Mouse (Mus musculus) embryonic facial prominence, embryonic 14.5 days (tissue): ENCODE results near the gene Pgam1. TPM values are rescaled to one million over a fixed set of nuclear protein-coding genes. Genes with fewer than 3 reads are reported as not detected.

Source experiments
- ATAC-seq: fragments of 200-750 bp; cut with Nextera tagmentation; 2 replicates; pipeline ENCODE4 v1.8.0; 2017; ENCODE audit warnings: low read depth, moderate number of reproducible peaks, moderate TSS enrichment
- DNase-seq: peaks from one replicate; pipeline ENCODE4 v3.0.0-alpha.2; 2015; ENCODE audit warnings: low spot score
- H3K27ac ChIP-seq: fragments of 300-500 bp; sonication (generic); replicated peaks from 2 replicates; pipeline ENCODE4 v1.5.1; 2014; ENCODE audit warnings: low read depth, mild to moderate bottlenecking, low read length, moderate library complexity
- H3K27me3 ChIP-seq: fragments of 300-500 bp; sonication (generic); replicated peaks from 2 replicates; pipeline ENCODE4 v1.6.1; 2014; ENCODE audit warnings: low read length; ENCODE audit not compliant: control insufficient read depth, insufficient read depth
- H3K36me3 ChIP-seq: fragments of 300-500 bp; sonication (generic); 2 replicates; pipeline ENCODE4 v1.6.1; 2014; ENCODE audit warnings: low read length, mixed read lengths; ENCODE audit not compliant: control insufficient read depth, insufficient read depth
- H3K4me1 ChIP-seq: fragments of 300-500 bp; sonication (generic); 2 replicates; pipeline ENCODE4 v1.6.1; 2014; ENCODE audit warnings: antibody characterized with exemption, low read length; ENCODE audit not compliant: control insufficient read depth, insufficient read depth
- H3K4me2 ChIP-seq: fragments of 300-500 bp; sonication (generic); 2 replicates; pipeline ENCODE4 v1.6.1; 2014; ENCODE audit warnings: low read depth, mild to moderate bottlenecking, low read length, moderate library complexity, mixed read lengths
- H3K4me3 ChIP-seq: fragments of 300-500 bp; sonication (generic); 2 replicates; pipeline ENCODE4 v1.5.1; 2014; ENCODE audit warnings: low read depth, mild to moderate bottlenecking, low read length
- H3K9ac ChIP-seq: fragments of 300-500 bp; sonication (generic); 2 replicates; pipeline ENCODE4 v1.6.1; 2014; ENCODE audit warnings: low read depth, mild to moderate bottlenecking, low read length, moderate library complexity, mixed read lengths
- H3K9me3 ChIP-seq: fragments of 300-500 bp; sonication (generic); 2 replicates; pipeline ENCODE4 v1.6.1; 2016; ENCODE audit warnings: low read length; ENCODE audit not compliant: control insufficient read depth
- WGBS: fragments of 180-500 bp; shearing (Covaris S2); extraction: QIAGEN DNeasy Blood & Tissue Kit; methylation state at CpG from one replicate; pipeline ENCODE4 v1.1.7; 2014; 5-methylcytosine and 5-hydroxymethylcytosine counted together
- polyA plus RNA-seq: library from polyadenylated mRNA; unstranded; fragments of >200 nt; fragmentation: Nextera tagmentation; extraction: Ambion mirVana; gene quantifications from 2 replicates; pipeline ENCODE4 v1.2.1, GENCODE M21; 2014

Gene Pgam1
- polyA plus RNA-seq, 1 experiment from 2014 or later = 522 TPM

- H3K9ac ChIP-seq = no peak overlapping the region
- H3K4me1 ChIP-seq = peaks cover 13% of the 10 kb centered on the region; the same call in 1 of the 2 replicates
- H3K4me2 ChIP-seq = 0 out of 2 replicates have a peak overlapping the region, but pooled peaks have one; percentile 87
- no peak overlapping the region for H3K4me3 ChIP-seq
- peaks cover 36% of the 10 kb centered on the region for H3K36me3 ChIP-seq
- H3K27me3 ChIP-seq = no peaks in the 10 kb centered on the region
- DNase-seq (no peak), ATAC-seq (no peak)
- whole genome bisulfite sequencing = 83% methylated on average over 3 of the region's 3 CpGs
- no peaks in the 10 kb centered on the region for H3K9me3 ChIP-seq
- H3K27ac ChIP-seq = no peak overlapping the region
These were observed 3.6 kb downstream of the Pgam1 start for GRCm38 (mm10) chr19:41915294-41915693.

GRCm38 (mm10) chr19:41916853-41917252, 5.1 kb downstream of the Pgam1 start:
- 89% methylated on average over 4 of the region's 4 CpGs for WGBS

GRCm38 (mm10) chr19:41919471-41919870, 7.7 kb downstream of the Pgam1 start:
- DNase-seq (no peak), ATAC-seq (no peak)
- no peak overlapping the region for H3K9ac ChIP-seq
- no peak overlapping the region for H3K4me2 ChIP-seq
- no peaks in the 10 kb centered on the region for H3K9me3 ChIP-seq
- H3K27me3 ChIP-seq = no peaks in the 10 kb centered on the region
- H3K36me3 ChIP-seq = peaks cover 60% of the 10 kb centered on the region
- WGBS = 71% methylated on average over 4 of the region's 4 CpGs
- no peaks in the 10 kb centered on the region for H3K4me1 ChIP-seq
- H3K27ac ChIP-seq = no peak overlapping the region
- H3K4me3 ChIP-seq = no peak overlapping the region

More at GRCm38 (mm10) chr19:41916853-41917252, 5.1 kb downstream of the Pgam1 start:
- DNase-seq (no peak), ATAC-seq (no peak)
- Histone ChIP-seq H3K36me3 (peaks cover 48% of the 10 kb centered on the region), H3K4me2 (no peak overlapping the region), H3K9me3 (no peaks in the 10 kb centered on the region), H3K27me3 (no peaks in the 10 kb centered on the region), H3K4me1 (peaks cover 13% of the 10 kb centered on the region; the same call in 1 of the 2 replicates), H3K4me3 (no peak overlapping the region), H3K9ac (no peak overlapping the region), H3K27ac (no peak overlapping the region)

GRCm38 (mm10) chr19:41920412-41921067, 8.8 kb downstream of the Pgam1 start:
- Histone ChIP-seq H3K4me3 (no peak overlapping the region), H3K9me3 (no peaks in the 10 kb centered on the region), H3K9ac (no peak overlapping the region), H3K4me2 (no peak overlapping the region), H3K36me3 (peaks cover 68% of the 10 kb centered on the region), H3K4me1 (no peaks in the 10 kb centered on the region), H3K27me3 (no peaks in the 10 kb centered on the region), H3K27ac (no peak overlapping the region)
- DNase-seq (no peak), ATAC-seq (no peak)
- 77% methylated on average over 5 of the region's 5 CpGs for WGBS

- DNase-seq (peak; percentile 4), ATAC-seq (peak; percentile 1; the same call in 1 of the 2 replicates)
- no peaks in the 10 kb centered on the region for H3K9me3 ChIP-seq
- under 1% methylated on average over 12 of the region's 28 CpGs for WGBS
- peak overlapping the region; percentile 80 for H3K4me3 ChIP-seq
- no peaks in the 10 kb centered on the region for H3K27me3 ChIP-seq
- H3K4me1 ChIP-seq = peaks cover 15% of the 10 kb centered on the region
- peaks cover 31% of the 10 kb centered on the region for H3K36me3 ChIP-seq
- H3K27ac ChIP-seq = peak overlapping the region; percentile 39
- peak overlapping the region; percentile 78 for H3K9ac ChIP-seq
- peak overlapping the region; percentile 83 for H3K4me2 ChIP-seq
These were observed 21.0 kb downstream of the Pgam1 start for GRCm38 (mm10) chr19:41932686-41933085.

- Histone ChIP-seq H3K27me3 (no peaks in the 10 kb centered on the region), H3K36me3 (peaks cover 36% of the 10 kb centered on the region), H3K9ac (peak within 1 kb of the TSS; percentile 85), H3K4me2 (peak within 1 kb of the TSS; percentile 83), H3K4me3 (peak within 1 kb of the TSS; percentile 80), H3K4me1 (peaks cover 15% of the 10 kb centered on the region), H3K9me3 (no peaks in the 10 kb centered on the region), H3K27ac (peak within 1 kb of the TSS; percentile 39)
- WGBS = under 1% methylated on average over 39 of the region's 47 CpGs
- peak; percentile 100 for ATAC-seq
- peak; percentile 99 for DNase-seq
These were observed 21.7 kb downstream of the Pgam1 start, which contains the start of the genes Exosc1 and Zdhhc16 for GRCm38 (mm10) chr19:41933179-41934086. Gene Exosc1, minus strand, starts transcription at chr19:41933423. Gene Zdhhc16, plus strand, starts transcription at chr19:41933480.

- H3K27me3 ChIP-seq = no peaks in the 10 kb centered on the region
- DNase-seq (no peak), ATAC-seq (no peak)
- H3K9ac ChIP-seq = peak overlapping the region; percentile 85
- no peaks in the 10 kb centered on the region for H3K9me3 ChIP-seq
- peaks cover 15% of the 10 kb centered on the region for H3K4me1 ChIP-seq
- peak overlapping the region; percentile 80 for H3K4me3 ChIP-seq
- 33% methylated on average over 6 of the region's 6 CpGs for WGBS
- no peak overlapping the region for H3K27ac ChIP-seq
- H3K4me2 ChIP-seq = peak overlapping the region; percentile 63
- peaks cover 41% of the 10 kb centered on the region for H3K36me3 ChIP-seq
These were observed 22.4 kb downstream of the Pgam1 start for GRCm38 (mm10) chr19:41934124-41934523.

GRCm38 (mm10) chr19:41935921-41936320, 24.2 kb downstream of the Pgam1 start:
- 90% methylated on average over 1 of the region's 1 CpGs for WGBS
- H3K9me3 ChIP-seq = no peaks in the 10 kb centered on the region
- peaks cover 47% of the 10 kb centered on the region for H3K36me3 ChIP-seq
- peaks cover 15% of the 10 kb centered on the region for H3K4me1 ChIP-seq
- ATAC-seq = no peak
- DNase-seq = no peak
- H3K4me3 ChIP-seq = no peak overlapping the region
- H3K9ac ChIP-seq = no peak overlapping the region
- H3K4me2 ChIP-seq = no peak overlapping the region
- H3K27me3 ChIP-seq = no peaks in the 10 kb centered on the region
- no peak overlapping the region for H3K27ac ChIP-seq
